Mouse (Mus musculus): Measurements from ENCODE around the gene Abhd17c.

- no peak for TF ChIP-seq CTCF (IDR thresholded peaks at IDR 0.05; ENCODE audit: control insufficient read depth, insufficient read depth, low read length)
- no peak for TF ChIP-seq POLR2A (IDR thresholded peaks at IDR 0.05; ENCODE audit: borderline replicate concordance, control insufficient read depth, low read depth, low read length)
Observed at GRCm38 (mm10) chr7:84096501-84096900, 55.2 kb downstream of the Abhd17c start.

Measured in bone marrow, adult 2 months (tissue).